Mouse (Mus musculus): ENCODE measurements around the gene Drc7.
"Not testable (repeated sequence)": the region's sequence is repeated elsewhere in the genome, so short reads cannot be mapped to it uniquely, and the experiment has no call there.

Gene Drc7

DNA sequence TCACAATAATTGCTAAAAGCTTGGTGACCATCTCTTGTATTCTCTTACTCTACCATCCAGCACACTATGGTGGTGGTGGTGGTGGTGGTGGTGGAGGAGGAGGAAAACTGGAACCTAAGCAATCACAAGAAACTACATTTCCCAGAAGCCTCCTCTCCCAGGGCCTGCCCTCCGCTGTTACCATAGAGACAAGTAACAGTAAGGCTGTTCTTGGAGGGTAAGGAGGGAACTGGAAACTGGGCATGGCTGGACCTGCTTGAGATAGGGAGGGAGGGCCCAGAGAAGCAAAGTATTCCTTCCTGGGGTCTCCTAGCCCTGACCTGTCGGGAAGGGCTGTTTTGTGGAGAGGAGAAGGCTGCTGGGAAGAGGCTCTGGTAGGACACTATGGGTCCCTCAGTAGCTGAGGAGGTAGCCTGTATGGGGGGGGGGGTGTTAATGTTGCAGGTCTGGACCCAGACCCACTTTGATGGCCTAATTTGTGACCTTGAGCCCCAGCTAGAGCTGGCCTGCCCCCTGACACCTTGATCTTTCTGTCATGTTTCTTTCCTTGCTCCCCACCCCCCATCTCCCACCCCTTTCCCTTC is at the start of gene Drc7:
TSS of gene Drc7 (plus strand) at position 177 of the 584 bp plus-strand sequence.
- DNase-seq (ENCODE audit: extremely low read depth, low read depth, low spot score): no peak

DNA sequence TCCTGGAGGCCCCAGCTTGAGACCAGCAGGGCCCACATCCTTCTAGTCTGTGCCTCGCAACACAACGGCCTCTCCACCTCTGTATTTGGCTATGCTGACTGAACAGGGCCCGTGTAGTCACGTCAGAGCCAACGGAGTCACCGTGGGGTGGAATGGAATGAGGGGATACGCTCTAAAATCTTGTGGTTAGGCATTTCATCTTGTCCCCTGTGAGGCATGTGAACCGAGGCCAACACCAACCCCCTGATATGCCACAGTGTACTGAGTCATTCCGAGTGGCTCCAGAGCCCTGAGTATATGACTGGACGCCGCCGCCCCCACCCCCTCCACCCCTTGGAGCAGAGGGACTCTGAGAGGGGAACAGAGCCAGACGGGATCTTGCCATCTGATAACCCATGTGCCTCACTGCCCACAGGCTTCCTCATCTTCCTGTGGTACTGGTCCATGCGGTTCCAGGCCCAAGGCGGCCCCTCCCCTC is 42.4 kb upstream of the Drc7 start:
- DNase-seq (ENCODE audit: extremely low read depth, low read depth, low spot score): no peak

DNA sequence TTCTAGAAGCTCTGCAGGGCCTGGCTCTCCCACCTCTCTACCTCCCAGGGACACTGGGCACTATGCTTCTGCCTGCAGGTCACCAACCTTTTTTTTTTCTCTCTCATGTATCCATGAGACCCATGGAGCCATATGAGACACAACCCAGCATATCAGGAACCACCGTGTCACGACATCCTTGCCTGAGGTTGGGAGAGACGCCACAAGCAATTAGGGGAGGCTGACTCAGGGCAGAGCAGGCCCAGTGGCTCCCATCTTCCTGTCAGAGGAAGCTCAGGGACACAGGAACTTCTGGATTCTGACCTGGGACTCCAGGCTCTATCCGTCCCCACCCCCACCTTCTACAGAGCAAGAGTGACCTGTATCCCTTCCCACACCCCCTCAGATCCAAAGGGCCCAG is 39.0 kb upstream of the Drc7 start:
- no peak for DNase-seq (ENCODE audit: extremely low read depth, low read depth, low spot score)

DNA sequence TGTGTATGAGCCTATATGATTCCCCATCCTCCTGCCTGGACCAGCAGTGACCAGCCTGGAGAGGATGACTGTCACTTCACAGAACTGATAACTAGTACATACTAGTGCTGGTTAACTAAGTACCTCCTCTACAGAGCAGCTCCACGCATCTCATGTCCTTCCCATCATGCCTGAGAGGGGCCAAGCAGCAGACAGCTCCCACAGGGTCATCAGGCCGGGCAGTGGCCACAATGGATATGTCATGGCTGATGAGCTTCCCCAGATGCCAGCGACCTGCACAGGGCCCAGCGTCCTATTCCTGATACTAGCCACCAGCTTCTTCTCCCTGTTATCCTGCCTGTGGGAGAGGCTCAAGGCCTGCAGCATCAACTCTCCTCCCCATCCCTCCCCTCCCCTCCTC is 38.2 kb upstream of the Drc7 start:
- no peak for DNase-seq (ENCODE audit: extremely low read depth, low read depth, low spot score)

DNA sequence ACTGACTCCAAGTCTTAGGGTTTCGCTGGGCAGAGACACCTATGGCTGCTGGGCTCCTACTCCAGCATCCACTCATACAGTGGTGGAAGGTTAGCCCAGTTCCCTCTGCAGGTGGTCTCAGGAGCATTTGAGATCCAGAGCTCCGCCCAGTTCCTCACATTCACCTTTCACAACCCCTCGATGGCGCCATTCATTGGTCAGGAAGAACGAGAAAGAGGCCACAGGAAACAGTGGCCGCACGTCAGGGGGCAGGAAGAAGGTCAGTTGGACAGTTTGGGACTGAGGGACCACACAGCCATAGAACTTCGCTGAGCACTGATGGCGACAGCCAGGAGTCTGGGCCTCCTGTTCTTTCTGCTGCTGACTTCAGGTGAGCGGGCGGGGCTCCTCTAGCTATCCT is 37.5 kb upstream of the Drc7 start, which contains the start of gene Adgrg3:
TSS of gene Adgrg3 (plus strand) at position 242 of the 400 bp plus-strand sequence.
- no peak for DNase-seq (ENCODE audit: extremely low read depth, low read depth, low spot score)

DNA sequence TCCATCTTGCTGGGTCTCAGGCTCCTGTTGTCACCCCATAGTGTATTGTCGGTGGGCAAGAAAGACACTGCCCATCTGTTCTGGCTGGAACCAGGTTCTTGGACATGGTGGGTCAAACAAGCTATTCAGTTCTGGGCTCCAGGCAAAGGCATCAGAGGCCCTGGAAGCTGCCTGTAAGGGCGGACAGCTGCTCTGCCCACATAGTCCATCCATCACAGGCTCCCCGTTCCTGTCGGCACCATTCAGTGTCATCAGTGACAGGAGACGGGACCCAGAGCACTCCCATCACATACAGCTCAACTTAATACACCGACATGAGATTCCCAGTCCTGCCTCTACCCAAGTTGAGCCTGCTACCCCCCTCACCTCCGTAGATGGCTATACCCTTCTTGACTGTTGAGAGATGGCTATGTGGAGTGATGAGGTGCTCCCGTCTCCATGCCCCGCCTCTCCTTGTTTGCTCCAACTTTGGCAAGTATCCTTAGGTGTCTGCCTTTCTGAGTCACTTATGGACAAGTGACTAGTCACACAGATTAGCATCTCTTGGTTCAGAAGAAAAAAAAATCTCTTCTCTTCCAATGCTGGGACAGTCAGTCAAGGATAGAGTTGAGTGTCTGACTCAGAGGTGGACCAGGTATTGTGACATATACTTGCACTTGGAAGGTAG is 36.8 kb upstream of the Drc7 start:
- DNase-seq (ENCODE audit: extremely low read depth, low read depth, low spot score): no peak

DNA sequence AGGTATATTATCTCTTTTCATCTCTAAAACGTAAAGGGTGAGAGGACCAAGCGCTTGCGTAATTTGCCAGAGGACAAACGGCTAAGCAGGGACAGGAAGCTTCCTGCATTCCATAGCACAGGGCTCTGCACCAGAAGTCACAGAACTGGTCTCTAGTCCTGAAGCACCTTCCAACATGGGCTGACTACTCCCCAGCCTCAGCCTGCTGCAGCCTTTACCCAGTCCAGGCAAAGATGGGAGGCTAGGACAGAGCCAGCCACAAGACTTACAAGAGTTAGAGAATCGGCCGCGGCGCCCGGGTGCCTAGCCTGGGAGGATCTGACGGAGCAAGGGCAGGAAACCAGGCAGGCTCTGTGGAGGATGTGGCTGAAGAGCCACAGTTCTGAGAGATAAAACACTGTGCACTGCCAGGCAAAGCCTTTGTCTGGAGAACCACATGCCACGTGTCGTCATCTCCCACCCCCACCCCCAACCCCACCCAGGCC is 34.6 kb upstream of the Drc7 start:
- DNase-seq (ENCODE audit: extremely low read depth, low read depth, low spot score): peak; percentile 23

DNA sequence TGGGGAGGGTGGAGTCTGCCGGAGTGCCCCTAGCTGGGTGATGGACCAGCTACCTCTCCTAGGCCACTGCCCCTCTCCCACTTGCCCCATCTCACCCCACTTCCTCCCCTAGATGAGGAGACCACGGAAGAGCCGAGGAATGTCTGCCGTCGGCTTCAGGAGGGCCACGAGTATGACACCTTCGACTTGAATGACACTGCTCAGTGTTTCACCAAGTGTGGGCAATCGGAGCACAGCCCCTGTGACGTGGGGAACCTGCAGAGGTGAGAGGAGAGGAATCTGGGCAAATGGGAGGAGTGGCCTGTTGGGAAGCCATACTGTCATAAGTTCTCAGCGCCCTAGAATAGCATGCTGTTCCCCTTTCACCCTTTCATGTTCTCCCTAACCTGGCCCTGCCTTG is 34.1 kb upstream of the Drc7 start:
- DNase-seq (ENCODE audit: extremely low read depth, low read depth, low spot score): no peak

DNA sequence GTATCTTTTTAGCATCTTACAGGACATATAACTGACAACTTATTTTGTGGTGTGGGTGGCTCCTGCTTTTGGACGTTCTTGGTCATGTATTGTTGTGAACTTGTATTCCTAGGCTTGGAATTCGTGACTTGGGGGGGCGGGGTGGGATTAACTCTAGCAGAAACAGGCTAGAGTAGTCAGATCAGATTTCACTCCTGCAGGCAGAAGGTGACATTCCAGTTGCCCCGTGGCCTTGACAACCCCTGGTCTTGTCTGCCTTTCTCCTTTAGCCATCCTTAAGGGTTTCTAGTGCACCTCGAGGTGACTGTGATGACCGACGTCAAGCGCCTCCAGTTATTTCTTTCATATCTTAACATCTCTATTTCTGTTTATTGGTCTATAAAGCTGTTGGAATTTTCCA is 31.7 kb upstream of the Drc7 start:
- DNase-seq (ENCODE audit: extremely low read depth, low read depth, low spot score): no peak

DNA sequence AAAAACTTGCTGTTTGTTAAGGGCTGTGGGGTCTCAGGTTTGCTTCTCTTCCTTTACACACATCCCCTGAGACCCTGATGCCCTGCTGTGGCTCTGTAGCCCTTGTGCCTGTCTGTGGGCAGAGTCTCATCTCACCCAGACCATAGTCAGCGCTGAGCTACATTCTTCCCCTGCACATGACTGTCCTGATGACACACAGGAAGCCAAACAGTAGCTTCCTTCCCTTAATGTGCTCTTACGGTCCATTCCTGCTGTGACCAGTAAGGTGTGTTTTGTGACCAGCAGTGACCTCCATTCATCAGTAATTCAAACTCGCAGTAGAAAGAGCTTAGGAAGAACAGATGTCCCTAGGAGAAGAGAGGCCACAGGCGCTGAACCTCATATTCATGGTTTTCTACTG is 30.5 kb upstream of the Drc7 start:
- no peak for DNase-seq (ENCODE audit: extremely low read depth, low read depth, low spot score)

DNA sequence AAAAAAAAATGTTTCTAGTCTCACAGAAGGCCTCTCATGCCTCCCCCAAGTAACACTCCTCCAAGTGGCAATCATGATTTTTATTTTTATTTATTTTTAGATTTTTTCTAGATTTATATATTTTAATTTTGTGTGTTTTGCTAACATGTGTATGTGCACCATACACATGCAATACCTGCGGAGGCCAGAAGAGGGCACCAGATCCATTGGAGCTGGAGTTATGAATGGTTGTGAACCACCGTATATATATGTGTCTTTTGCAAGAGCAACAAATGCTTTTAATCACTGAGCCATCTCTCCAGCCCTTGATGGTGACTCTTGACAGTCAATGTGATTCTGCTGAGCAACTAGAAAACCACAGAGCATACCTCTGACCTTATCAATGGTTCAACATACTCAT is 29.5 kb upstream of the Drc7 start:
- no peak for DNase-seq (ENCODE audit: extremely low read depth, low read depth, low spot score)

DNA sequence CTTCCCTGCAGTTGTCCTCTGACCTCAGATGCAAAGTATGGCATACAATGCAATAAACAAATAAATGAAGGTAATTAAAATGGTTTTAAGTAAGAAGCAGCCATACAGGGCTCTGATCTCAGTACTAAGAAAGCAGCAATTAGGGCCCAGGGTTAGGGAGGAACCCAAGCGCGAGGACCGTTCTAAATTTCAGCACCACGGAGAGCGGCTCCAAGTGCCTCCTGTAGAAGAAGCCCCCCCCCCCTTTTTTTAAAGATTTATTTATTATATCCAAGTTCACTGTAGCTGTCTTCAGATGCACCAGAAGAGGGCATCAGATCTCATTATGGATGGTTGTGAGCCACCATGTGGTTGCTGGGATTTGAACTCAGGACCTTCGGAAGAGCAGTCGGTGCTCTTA is 26.5 kb upstream of the Drc7 start:
- DNase-seq (ENCODE audit: extremely low read depth, low read depth, low spot score): not testable (repeated sequence)

DNA sequence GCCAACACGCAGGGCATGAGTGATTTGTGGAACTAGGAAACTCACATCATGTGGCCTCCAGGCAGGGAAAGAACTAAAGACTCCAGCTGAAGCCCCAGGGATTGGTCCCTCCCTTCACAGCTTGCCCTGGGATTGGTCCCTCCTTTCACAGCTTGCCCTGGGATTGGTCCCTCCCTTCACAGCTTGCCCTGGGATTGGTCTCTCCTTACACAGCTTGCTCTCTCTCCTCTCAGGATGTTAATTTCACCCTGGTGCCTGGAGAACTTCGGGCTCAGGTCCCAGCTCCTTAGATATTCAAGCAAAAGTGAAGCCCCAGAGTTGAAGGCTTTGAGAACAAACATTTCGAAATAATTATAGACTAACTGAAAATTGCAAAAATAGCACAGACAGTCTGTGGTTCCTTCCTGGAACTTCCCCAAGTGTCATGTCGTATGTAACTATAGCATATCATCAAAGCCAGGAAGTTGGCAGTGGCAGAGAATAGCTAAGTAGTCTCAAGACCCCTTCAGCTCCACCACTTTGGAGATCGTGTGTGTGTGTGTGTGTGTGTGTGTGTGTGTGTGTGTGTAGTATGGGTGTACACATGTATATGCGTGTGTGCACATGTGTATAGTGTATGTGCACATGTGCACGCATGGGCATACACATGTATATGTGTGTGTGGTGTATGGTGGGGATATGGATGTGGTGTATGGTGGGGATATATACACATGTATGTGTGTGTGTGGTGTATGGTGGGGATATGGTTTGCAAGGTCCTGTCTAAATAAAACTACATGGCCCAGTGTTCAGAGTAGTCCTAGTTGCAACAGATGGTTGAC is 17.6 kb upstream of the Drc7 start:
- DNase-seq (ENCODE audit: extremely low read depth, low read depth, low spot score): no peak

DNA sequence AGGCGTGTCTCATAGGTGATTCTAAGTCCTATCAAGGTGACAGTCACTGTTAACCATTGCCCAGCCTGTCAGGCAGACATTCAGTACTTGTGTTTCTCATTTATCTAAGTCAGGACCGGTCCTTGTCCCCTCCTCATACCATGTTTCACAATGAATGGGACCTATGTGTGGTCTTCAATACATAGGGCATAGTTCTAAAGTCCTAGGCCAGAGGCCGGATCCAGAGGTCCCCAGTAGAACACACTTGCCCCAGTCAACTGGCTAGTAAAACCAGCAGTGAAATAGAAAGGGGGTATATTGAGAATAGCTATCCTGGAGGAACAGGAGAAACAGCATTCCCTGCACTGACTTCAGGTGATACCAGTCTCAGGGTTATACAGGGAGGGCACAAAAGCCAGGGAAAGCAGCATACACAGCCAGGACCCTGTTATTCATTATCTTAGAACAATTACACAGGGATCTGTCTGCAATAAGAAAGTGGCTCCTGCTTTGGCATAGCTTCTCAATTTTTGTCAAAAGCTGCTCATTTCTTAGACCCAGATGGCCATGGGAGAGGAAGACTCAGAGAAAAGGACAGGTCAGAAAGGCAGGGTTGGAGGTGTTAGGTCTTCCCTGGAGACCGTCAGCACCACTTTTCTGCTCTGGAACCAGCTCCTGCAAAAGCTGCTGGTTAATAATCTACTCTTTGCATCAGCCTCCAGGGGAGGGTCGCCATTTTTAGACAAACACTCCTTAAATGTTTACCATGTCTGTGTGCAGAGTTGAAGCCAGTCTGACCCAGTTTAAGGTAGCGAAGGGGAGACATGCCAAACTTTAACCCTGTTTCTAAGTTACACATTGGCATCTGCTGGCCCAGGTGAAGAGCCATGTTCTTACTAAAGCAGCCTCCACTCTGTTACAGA is 12.8 kb upstream of the Drc7 start:
- no peak for DNase-seq (ENCODE audit: extremely low read depth, low read depth, low spot score)

DNA sequence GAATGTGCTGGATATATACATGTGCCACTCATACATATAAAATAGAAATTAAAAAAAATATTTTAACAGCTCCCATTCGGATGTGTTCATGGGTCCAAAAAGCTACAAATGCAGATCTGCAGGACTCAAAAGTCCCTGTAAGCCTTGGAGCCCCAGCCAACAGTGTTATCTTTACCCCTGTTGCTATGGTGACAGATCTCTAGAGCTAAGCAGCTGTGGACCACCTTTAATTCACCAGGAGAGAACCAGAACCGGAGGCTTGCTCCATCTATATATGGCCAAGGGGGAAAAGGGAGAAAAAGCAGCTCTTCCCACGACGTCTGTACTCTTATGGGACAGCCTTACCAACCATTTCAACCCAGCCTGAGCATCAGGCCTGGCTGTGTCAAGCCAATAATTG is 10.1 kb upstream of the Drc7 start:
- DNase-seq (ENCODE audit: extremely low read depth, low read depth, low spot score): no peak

DNA sequence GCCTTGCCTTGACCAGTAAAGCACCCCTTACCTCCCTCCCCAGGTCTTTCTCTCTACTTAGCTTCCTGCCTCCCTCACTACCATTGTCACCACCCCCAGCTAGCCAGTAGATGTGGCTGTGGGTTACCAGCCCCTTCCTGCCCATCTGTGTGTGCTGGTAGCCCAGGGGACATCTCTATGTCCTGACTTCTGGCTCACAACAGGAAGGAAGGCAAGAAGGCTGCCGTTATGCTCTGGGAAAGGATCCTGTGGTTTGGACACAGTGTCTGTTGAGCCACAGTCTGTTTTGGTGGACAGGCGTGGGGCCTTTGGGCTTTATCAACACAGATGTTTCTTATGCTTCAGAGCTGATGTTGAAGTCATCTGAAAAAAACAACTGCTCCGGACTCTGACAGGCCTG is 7.9 kb upstream of the Drc7 start:
- DNase-seq (ENCODE audit: extremely low read depth, low read depth, low spot score): no peak

DNA sequence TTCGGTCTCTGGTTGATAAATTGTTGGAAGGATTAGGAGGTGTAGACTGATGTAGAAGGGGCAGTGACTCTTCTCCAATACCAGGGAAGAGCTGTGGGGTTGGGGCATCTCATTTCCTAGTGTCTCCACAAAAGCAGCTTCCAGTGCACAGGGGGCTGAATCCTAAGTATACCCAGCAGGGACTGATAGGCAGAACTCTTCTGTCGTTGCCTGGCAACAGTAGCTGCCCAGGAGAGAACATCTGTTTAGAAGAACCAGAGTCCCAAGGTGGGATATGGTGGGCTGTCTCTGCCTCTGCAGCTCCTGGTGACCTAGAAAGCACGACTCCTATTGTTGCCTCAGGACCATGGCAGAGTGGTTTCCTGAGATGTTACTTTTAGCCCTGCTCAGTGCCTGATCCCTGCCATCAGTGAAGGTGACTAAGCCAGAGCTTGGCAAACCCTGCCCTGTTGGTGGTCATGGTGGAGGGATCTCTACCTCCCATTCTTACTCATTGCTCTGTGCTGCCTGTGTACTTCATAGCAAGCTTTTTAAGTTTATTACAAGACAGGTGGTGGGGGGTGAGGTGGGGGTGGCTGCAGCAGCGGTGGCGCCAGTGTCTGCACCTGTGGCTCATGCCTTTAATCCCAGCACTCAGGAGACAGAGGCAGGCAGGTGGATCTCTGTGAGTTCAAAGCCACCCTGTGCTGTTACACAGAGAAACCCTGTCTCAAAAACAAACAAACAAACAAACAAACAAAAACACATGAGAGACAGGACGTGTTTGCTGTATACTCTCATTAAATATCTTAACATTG is 6.8 kb upstream of the Drc7 start:
- DNase-seq (ENCODE audit: extremely low read depth, low read depth, low spot score): no peak

DNA sequence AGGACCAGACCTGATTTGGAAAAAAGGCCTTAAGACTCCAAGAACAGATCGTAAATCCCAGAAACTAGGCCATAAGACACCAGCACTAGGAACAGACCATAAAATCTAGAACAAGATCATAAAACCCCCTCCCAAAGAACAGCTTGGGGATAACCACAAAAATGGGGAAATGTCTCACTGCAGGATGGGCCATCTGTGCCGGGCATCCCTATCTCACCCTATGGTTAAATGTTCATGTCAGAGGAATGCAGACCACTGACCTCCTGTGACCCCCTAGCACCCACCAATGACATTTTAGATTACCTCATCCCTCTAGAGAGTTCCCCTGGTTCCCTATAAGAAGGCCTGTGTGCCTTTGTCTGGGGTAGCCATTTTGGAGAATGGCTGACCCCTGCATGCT is 5.3 kb upstream of the Drc7 start:
- DNase-seq (ENCODE audit: extremely low read depth, low read depth, low spot score): no peak

DNA sequence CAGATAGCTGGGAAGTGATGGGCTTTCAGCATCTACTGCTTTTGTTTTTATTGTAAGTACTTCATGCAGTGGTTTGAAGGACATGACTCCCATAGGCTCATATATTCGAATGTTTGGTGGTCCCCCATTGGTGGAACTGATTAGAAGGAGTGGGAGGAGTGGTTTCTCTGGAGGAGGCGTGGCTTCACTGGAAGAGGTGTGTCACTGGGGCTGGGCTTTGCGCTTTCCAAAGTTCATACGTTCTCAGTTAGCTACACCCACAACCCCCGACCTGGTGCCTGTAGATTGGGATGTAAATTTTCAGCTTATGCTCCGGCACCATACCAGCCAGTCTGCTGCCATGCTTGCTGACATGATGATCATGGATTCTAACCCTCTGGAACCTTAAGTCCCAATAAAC is 465 bp upstream of the Drc7 start:
- DNase-seq (ENCODE audit: extremely low read depth, low read depth, low spot score): no peak

DNA sequence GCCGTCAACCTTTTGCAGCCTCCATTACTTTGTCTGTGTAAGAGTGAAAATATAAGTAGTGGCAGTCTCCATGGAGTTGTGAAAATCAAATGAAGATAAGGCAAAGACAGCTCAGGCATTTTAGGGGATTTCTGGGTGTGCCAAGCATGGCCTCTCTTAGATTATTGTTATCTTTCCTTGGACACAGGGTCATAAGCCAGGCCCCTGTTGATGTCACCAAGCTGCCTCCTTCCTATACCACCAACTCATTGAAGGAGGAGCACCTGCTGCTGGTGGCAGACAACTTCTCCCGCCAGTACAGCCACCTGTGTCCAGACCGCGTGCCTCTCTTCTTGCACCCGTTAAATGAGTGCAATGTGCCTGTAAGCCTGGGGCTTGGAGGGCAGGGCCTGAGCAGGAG is 1.5 kb downstream of the Drc7 start:
- DNase-seq (ENCODE audit: extremely low read depth, low read depth, low spot score): no peak
